Mouse (Mus musculus) megakaryocyte progenitor cell, adult 5-6 weeks (primary cell): Measurements from ENCODE around the gene 2900011O08Rik. TPM values are rescaled to one million over a fixed set of nuclear protein-coding genes. Genes with fewer than 3 reads are reported as not detected.

Source experiments
- ATAC-seq: replicated peaks from 2 replicates; pipeline ENCODE4 v1.8.0; 2016; ENCODE audit warnings: mild to moderate bottlenecking, moderate TSS enrichment, inconsistent platforms; ENCODE audit not compliant: poor library complexity
- total RNA-seq, 2 experiments: library from RNA; stranded (forward) in 1 of 2; stranded (reverse) in 1 of 2; fragments of 157-497, 149-512 nt in 1 of 2; fragments of 200-1000 nt in 1 of 2; gene quantifications; 2 replicates each; pipeline versions ENCODE4 v1.2.3 to v1.2.4; 2015 to 2017

2900011O08Rik gene
- total RNA-seq, 2 experiments from 2014 or later: 0.12 TPM; not detected in 1

DNA sequence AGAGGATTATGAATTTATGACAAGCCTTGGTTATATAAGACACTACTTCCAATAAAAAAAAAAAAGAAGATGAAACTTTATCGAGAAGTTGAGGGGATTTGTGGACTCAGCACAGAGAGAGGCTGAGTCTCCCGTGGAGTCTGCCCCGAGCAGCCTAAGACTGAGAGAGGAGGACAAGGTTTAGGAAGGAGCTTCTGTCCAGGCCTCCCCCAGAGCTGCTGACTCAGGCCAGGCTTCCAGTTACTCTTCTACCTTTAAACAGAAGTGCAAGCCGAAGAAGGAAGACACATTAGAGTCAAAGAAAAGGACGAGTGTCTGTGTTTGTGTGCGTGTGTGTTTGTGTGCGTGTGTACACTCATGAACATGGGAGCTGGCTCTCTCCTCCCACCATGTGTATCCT lies 144.4 kb downstream of the 2900011O08Rik start:
- no peak for ATAC-seq

DNA sequence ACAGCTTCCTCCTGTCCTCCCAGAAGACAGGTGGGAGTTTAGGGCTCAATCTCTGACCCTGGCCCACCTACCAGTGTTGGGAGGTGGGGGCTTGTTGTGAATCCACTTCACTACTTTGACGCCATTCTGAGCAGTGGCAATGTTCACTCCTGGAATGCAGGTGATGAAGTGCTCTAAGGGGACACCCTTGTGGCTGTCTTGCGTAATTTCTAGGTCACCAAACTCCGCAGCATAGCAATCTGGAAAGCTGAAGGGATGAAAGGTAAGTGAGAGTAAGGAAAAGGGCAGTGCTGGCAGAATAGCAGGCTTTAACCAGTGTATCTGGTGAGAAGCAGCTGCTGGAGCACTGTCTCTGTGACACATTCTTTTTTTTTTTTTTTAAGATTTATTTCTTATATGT lies 145.0 kb downstream of the 2900011O08Rik start:
- ATAC-seq: no peak

GRCm38 (mm10) chr16:14131838-14132237 lies 145.4 kb downstream of the 2900011O08Rik start:
- ATAC-seq: peak; percentile 95

DNA sequence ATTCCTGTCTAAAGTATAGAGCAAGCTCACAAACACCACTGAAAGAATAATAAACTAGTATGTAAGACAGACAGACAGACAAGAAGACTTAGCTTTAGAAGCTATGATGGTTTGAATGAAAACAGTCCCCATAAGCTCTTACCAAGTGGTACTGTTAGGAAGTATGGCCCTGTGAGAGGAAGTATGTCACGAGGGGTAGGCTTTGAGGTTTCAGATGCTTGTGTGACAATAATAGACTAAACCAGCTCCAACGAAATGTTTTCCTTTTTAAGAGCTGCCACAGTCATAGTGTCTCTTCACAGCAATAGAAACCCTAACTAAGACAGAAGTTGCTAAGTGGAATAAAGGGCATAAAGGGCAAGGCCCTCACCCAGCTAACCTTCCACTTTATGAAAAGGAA lies 148.6 kb downstream of the 2900011O08Rik start:
- ATAC-seq: peak; percentile 63

DNA sequence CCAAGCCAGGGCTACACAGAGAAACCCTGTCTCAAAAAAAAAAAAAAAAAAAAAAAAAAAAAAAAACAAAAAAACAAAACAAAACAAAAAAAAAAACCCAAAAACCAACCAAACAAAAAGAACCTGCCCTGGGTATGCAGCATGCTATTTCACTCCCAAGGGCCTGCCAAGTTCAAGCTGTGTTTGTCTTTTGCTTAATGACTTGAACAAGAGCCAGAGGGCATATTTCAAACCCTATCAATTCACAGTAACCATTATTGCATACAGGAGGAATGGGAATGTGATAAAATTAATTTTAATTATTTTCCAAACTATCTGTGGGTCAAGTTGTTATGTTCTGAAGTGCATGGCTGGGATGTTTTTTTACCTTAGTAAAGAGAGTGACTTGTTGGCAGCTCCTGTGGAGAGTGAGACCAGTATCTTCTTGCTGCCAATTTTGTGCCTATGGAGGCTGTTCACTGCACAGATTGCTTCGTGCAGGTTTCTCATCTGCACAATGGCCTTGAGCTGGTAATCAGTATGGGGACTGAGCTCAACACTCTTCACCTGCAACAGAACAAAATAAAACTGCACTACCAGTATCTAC lies 151.7 kb downstream of the 2900011O08Rik start:
- ATAC-seq: no peak

- ATAC-seq: no peak
Observed at GRCm38 (mm10) chr16:14139106-14139505, 152.7 kb downstream of the 2900011O08Rik start.

DNA sequence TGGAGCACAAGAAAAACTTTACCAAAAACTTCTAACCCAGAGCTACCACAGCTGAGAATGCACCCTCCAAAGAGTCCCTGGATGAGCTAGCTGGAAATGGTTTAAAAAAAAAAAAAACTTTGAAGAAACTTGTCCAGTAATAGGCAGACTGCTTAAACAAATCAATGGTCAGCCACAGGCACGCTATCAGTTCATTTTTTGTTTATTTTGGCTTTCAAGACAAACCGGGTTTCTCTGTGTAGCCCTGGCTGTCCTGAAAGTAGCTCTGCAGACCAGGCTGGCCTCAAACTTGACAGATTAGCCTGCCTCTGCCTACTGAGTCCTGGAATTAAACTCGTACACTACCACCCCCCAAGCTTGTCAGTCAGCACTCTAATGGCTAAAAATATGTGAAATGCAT lies 156.9 kb downstream of the 2900011O08Rik start:
- no peak for ATAC-seq

DNA sequence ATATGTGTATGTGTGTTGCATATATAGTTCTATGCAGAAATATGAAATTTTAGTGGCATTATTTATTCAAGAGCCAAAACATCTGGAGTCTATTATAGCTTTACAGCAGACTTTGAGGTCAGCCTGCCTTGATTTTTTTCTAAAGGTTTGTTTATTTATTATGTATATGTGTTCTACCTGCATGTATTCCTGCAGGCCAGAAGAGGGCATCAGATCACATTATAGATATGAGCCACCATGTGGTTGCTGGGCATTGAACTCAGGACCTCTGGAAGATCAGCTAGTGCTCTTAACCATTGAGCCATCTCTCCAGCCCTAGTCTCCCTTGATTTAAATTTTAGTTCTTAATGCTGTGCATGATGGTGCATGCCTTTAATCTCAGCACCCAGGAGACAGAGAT lies 161.3 kb downstream of the 2900011O08Rik start:
- ATAC-seq: no peak

Other genes starting within 250 kb of the 2900011O08Rik start
- 28.7 and 34.7 TPM in 2 replicates for gene Rrn3, start 205.9 kb upstream of the 2900011O08Rik start, total RNA-seq (2015)
- 45.2 and 49.6 TPM in 2 replicates for gene Rrn3, start 205.9 kb upstream of the 2900011O08Rik start, total RNA-seq (2017)
- gene Ntan1, start 167.8 kb upstream of the 2900011O08Rik start, total RNA-seq (2015): 97.9 and 123 TPM in 2 replicates
- 65.7 and 68.2 TPM in 2 replicates for gene Ntan1, start 167.8 kb upstream of the 2900011O08Rik start, total RNA-seq (2017)
- gene Pdxdc1, start 83.5 kb upstream of the 2900011O08Rik start, total RNA-seq (2015): 52.7 and 57.8 TPM in 2 replicates
- gene Pdxdc1, start 83.5 kb upstream of the 2900011O08Rik start, total RNA-seq (2017): 58.0 and 87.0 TPM in 2 replicates
- gene Mpv17l, start 83.4 kb upstream of the 2900011O08Rik start, total RNA-seq (2015): 0.32 and 1.7 TPM in 2 replicates
- 0.33 and 2.0 TPM in 2 replicates for gene Mpv17l, start 83.4 kb upstream of the 2900011O08Rik start, total RNA-seq (2017)
- gene Ifitm7, start 284 bp downstream of the 2900011O08Rik start, total RNA-seq (2015): 6.7 and 10.2 TPM in 2 replicates
- gene Ifitm7, start 284 bp downstream of the 2900011O08Rik start, total RNA-seq (2017): 6.0 and 12.2 TPM in 2 replicates
- gene Nde1, start 176.7 kb downstream of the 2900011O08Rik start, total RNA-seq (2015): 38.3 and 40.9 TPM in 2 replicates
- gene Nde1, start 176.7 kb downstream of the 2900011O08Rik start, total RNA-seq (2017): 63.6 and 71.7 TPM in 2 replicates
- 32.7 and 35.1 TPM in 2 replicates for gene Marf1, start 176.7 kb downstream of the 2900011O08Rik start, total RNA-seq (2015)
- 19.4 and 26.5 TPM in 2 replicates for gene Marf1, start 176.7 kb downstream of the 2900011O08Rik start, total RNA-seq (2017)